Mouse (Mus musculus) adrenal gland, adult 2 months (tissue): ENCODE measurements at regions not wholly inside any gene's neighbourhood (a gene's known extent, or its start where the extent isn't known, plus 50 kb on each side); places are given as distances from the start of the nearest gene placed in this dataset.

Experiments used
- DNase-seq: peaks from one replicate; pipeline ENCODE4 v3.0.0; 2021

- no peak for DNase-seq
Observed at GRCm38 (mm10) chr2:133438018-133438417, 113.9 kb upstream of the Bmp2 start.

DNA sequence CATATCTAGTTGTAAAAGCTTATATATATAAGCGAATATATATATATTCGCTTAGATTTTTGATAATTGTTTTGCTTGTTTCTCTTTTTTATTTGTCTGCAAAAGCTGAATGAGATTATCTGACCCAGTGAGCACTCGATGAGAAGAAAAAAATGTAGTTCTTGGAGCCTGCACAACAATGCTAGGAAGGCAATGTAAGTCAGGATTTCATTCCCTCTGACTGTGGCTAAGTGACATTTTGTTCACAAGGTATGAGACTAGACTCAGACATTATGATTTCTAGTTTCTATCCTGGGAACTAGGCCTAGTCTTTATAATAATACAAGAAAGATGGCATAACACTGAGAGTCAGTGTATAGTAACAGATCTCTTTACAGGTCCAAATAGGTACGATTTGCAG is 108.9 kb upstream of the Bmp2 start:
- no peak for DNase-seq

GRCm38 (mm10) chr2:133443490-133443889 is 108.5 kb upstream of the Bmp2 start:
- DNase-seq, result peak; percentile 83

DNA sequence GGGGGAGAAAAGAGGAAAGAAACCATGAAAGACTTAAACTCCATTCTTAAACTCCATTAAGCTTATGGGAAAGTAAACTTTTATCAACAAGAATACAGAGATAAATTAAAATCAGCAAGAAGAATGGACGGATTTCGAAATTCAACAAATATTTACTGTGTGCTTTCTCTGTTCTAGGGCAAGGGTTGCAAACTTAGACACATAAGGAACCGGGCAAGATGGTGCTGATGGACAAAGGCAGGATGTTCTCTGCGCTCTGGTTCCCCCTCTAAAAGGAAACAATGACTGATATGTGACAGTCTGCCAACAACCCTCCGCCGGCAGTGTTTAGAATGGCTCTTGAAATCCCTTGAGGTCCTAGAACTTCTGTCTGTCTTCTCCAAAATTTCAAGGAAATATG is 99.0 kb upstream of the Bmp2 start:
- DNase-seq, result no peak

GRCm38 (mm10) chr2:133455484-133456170 is 96.3 kb upstream of the Bmp2 start:
- DNase-seq, result no peak

DNA sequence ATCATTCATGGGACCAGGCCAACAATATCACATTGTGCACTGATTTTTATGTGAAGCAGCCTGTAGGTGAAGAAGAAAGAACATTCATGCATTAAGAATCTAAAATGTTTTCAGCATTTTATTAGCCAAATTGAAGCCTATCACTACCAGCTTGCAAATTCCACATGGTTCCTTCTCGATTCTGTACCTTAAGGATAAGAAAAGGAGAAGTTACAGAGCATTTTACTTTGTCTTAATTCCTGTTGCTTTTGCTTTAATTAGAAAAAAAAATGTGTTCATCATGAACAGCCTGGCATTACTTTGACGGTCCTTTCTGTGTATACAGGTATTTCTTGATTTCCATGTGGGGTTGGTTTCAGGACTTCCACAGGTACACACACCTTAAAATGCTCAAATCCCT is 95.2 kb upstream of the Bmp2 start:
- DNase-seq, result no peak

DNA sequence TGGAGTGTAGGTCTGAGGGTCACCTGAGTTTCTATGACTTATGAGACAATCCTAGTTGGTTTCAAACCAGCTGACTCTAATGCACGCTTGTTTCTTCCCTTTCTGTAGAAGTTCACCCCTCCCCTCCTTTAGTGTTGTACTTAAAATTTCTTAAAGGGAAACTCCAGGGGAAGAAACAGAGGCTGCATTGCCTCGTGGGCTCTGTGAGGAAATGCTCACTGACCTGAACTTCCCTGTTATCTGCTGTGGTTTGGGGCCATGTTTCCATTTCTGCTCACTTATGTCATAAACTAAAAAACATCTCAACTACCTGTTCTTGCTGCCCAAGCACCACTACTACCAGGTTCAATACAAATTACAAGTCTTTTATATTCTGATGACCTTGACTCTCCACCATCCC is 93.2 kb upstream of the Bmp2 start:
- DNase-seq, result no peak

DNA sequence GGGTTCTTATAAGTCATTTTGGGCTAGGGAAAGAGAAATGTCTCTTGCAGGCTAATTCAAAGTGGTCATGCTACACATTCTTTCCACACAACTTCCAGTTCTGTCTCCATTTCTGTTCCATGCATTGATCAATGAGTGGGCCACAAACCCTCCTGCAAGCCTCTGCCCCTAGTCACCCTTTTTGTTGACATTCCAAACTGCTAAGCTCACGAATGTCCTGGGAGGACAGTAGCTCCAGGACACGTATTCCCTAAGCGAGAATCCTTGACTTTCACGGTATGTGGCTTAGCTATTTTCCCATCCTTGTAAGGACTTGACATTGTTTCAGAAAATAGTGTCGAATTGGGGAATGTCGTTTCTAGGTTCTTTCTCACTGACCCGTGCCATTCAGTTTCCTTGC is 91.1 kb upstream of the Bmp2 start:
- peak; percentile 4 for DNase-seq

DNA sequence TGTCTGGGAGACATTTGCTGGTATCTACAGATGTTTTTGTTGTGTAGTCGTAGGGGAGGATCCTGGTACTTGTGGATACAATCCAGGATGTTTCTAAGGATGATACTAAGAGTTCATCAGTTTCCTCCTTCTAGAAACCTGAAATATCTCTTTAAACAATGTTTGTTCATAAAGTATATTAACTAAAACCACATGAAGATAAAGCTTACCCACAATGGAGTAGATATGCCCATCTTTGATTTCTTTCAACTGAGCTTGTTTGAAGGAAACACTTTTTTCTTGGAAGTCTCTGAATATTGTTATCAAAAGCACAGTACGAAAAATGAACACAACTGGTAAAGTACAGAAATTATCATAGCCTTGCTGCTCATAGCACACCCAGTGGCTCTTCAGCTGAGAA is 89.6 kb upstream of the Bmp2 start:
- no peak for DNase-seq

DNA sequence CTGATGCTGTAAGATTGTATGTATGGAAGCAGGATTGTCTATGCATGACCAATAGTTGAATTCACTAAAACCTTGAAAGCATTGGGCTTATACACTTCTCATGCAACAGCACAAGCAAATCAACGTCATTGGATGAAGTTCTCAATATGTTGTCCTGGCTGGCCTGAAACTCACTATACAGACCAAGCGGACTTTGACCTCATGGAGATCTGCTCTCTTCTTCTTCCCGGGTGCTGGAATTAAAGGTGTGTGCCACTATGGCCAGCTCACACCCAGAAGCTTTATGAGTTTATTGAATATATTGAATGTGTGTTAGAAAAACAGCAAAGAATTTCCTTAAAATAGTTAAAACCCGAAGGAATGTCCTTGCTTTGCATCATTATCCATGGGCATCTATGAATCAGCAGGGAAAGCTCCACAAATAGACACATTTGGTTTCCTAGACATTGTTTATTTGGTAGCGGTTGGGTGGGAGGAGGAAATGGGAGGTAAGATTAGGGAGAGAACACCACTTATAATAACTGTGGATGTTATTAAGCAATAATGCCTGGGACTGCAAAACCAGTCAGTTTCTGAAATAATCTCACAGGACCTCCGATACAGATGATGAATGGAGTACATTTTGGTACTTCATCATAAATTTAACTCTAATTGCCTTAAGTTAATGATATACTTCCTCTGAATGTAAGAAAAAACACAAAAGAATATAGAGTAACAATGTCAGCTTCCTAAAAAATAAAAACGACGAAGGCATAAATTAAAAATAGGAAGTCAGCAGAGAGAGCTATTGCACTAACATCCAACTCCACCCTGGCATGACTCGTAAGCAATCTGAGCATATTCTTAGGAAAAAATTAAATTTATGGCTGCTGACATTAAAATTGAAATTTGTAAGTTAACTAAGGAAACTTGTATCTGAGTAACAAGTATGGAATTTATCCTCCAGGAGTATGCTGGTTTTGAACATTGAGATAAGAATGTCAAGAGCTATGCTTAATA is 84.5 kb upstream of the Bmp2 start:
- no peak for DNase-seq

DNA sequence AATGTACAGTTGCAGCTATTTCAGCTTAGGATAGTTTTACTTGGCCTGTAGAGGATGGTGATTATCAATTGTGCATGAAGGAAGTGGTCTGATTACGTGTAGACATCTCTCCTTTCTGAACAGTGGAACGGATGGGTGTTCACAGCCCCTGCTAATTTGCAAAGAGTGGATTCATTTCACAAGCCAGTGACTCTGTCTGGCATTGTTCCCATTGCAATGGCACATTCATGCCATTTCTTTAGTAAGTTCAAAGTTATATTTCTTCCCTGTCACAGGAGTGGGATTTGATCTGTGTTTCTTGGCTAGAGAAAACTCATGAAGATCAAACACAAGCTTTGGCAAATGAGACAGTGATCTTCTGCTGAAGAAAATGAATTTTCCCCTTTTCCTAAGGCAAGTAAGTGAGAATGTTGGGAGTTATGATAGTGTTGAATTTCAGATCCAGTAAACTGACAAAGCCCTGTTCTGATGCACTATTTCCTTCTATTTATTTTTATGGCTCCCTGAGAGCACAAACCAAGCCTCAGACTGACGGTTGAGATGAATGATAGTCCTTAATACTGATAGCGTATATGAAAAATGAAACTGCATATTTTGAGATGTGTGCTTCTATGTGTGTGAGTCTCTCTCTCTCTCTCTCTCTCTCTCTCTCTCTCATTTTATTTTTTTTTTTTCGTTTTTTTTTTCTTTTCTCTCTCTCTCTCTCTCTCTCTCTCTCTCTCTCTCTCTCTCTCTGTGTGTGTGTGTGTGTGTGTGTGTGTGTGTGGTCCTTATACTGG is 78.8 kb upstream of the Bmp2 start:
- no peak for DNase-seq

DNA sequence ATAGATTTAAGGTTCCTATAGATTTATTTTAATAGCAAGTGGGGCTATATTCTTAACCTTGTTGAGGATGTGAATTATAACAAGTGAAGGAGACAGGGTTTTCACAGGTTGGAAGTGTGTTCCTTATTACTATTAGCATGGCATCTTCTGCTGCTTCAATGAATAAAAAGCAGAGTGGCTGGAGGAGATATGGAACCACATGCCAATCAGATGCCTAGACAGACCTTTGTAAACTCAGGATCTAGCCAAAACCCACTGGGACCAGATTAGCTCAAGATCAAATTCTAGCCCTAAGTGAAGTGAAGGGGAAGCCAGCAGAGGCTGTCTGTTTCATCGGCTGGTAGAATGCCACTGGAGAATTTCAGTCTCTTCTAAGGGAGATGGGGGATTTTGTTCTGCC is 77.8 kb upstream of the Bmp2 start:
- no peak for DNase-seq

GRCm38 (mm10) chr2:133480870-133481269 is 71.1 kb upstream of the Bmp2 start:
- DNase-seq, result no peak

DNA sequence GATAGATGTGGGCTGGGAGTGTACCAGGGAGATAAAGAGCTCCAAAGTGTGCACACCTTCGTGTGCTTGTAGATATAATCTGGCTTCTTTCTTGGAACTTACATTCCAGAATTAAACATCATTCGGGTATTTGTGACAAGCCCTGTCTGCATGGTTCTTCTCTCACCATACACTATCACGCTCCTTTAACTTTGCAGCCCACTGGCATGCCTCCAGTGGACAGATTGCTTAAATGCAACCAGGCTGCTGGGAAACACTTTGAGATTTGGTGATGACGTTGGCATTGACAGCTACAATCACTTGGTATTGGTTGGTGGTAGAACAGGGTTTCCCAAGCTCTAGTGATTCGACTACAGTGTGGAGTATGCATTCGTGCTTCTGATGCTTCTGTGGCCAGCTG is 70.7 kb upstream of the Bmp2 start:
- DNase-seq, result no peak

- no peak for DNase-seq
Observed at GRCm38 (mm10) chr2:133481785-133482184, 70.2 kb upstream of the Bmp2 start.

DNA sequence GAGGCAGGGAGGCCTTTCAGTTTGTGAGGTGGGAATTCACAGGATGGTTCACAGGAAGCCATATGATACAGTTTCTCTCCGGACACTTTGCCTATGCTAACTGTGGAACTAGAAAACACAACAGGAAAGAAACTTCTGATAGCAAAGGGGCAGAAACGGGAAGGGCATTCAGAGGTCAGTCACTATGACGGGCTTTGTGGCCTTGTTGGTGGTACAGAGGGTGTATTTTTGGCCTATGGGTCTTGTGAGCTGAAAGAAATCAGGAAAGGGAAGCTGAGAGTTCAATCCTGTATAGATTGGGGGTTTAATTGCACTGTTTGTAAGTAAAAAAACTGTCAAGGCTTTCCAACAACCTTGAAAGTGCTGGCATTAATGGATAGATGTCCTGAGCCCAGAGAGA is 56.5 kb upstream of the Bmp2 start:
- DNase-seq, result peak; percentile 46

DNA sequence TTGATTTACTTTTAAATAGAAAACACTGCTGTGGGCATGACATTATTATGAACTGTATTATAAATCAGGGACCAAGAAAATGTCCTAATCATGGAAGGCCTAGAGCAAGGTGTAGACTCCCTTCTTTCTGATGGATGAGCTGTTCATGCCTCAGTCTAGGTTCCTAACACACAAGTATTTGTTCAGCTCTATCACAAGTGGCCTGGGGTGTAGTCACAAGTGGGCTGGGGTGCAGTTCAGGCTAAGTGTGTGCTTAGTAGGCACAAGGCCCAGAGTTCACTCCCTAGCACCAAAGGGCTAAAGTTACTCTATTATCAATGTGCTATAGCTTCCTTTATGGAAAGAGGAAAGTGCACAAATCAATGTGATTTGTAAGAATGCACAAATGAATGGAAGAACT is 55.6 kb upstream of the Bmp2 start:
- DNase-seq, result no peak

DNA sequence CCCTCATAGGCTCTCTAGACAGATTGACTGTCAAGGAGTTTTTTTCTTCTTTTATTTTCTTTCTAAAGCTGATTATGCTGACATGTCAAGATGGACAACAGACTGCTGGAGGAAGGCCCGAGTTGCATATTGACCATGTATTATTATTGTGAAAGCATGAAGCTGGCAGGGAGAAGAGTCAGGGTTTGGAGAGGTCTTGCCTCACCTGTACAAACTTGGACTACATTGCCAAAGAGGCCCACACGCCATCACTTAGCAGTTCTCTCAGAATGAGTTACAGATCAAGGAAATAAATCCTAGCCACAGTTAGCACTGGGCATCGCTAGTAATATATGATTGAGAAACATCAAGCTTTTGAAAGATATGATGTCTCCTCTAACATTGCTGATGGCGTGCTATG is 54.9 kb upstream of the Bmp2 start:
- no peak for DNase-seq

DNA sequence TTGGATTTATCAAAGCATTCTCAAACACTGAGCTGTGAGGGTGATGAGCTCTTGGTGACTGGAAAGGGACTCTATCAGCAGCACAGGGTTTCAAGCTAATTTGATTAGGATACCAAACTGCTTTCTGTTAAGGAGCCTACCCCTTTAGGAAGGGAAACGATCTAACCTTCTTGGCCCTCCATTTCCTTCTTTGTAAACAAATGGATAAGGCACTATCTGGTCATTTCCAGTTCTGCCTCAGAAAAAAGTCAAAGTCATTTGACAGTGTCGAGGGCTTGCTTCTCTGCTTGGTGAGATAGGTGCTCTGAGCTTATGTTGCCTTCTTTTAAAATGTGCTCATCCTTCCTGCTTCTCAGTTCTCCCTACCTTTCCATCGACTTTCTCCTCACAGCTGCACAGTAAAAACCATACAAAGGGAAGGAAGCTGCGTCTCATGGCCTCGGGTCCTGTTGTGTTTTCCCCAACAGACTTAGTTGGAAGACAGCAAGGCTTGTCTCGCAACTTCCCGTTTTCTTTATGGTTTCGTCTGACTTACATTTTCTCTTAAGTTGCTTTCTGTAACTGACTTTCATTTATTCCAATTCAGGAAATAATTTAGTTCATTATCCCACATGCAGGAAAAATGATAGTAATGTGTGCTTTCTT is 54.3 kb upstream of the Bmp2 start:
- DNase-seq, result no peak

- no peak for DNase-seq
Observed at GRCm38 (mm10) chr2:133498186-133498571, 53.8 kb upstream of the Bmp2 start.

DNA sequence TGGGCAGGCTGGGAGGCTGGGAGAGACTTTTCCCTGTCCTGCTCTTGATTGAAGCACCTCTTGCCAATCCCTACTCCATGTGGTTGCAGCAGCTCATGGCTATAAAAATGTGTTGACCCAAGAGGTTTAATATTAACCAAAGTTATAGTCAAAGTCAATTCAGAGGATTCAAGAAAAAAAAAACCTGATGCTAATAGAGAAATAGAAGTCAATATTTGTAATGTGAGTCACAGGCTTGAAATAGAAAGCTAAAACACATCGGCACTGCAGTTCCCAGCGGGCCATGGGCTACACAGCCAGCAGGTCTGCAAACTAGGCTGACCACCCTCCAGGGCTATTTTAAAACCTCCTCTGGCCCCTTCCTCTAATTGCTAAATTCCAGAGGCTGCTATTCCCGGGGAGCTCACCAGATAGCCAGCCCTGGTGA is 53.2 kb upstream of the Bmp2 start:
- peak; percentile 42 for DNase-seq

DNA sequence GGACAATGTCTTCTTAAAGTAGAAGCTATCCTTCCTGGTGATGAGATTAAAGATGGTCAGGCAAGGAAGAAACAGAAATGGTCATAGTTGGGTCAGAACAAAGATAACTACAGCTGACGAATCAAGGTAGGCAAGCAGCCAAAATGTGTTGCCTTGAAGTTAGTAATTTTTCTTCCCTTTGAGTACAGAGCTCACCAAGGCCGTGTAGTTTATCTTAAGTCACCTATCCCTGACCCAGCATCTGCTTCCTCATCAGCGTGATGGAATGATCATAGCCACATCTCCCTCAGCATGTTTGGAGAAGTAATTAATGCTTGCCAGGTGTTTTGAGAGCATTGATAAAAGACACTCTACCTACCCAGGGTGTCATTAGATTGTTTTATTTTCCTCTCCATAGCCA is 52.1 kb upstream of the Bmp2 start:
- peak; percentile 86 for DNase-seq
